Mouse (Mus musculus) CD4-positive, CD25-positive, alpha-beta regulatory T cell, adult 2 months (primary cell): ENCODE data around the gene Arl2.
"Not testable (repeated sequence)": the region's sequence is repeated elsewhere in the genome, so short reads cannot be mapped to it uniquely, and the experiment has no call there.

Experiments used
- DNase-seq: peaks from one replicate; pipeline ENCODE4 v3.0.0-alpha.2; 2012; ENCODE audit warnings: low read depth, low spot score

Gene Arl2

DNA sequence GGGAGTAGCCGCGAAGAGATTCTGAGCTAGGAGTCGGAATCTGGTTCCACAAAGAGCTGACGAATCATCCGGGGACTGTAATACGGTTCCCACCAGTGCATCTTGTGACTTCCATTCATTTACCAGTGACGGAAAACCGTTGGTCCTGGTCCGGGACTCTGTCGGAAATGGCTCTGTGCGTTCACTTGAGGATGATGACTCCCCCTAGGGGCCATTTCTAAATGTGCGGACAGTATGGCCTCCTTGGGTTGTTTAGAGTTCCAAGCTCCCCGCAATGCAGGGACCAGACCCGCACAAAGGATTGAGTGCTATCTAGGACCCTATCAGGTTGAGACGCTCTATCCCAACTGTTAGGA is at the start of gene Arl2:
TSS of gene Arl2 (minus strand) at position 155 of the 356 bp plus-strand sequence.
- peak; percentile 91 for DNase-seq

DNA sequence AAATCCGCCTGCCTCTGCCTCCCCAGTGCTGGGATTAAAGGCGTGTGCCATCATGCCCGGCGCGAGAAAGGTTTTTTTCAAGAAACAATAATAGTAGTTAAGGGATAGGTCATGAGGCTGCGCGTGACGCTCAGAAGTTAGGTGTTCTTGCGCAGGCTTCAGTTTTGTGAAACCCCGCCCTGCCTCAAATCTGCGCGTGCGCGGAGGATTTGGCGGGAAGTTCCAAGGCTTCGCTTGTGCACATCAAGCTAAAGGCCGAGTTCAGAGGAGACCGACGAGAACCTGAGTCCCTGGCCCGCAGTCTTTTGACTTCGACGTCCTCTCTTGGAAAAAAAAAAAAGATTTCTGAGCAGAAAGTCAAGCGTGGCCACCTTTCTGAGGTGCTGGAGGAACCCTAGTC is 42.8 kb upstream of the Arl2 start, which contains the start of gene Majin:
TSS of gene Majin (plus strand) at position 258 of the 400 bp plus-strand sequence.
- DNase-seq = no peak

DNA sequence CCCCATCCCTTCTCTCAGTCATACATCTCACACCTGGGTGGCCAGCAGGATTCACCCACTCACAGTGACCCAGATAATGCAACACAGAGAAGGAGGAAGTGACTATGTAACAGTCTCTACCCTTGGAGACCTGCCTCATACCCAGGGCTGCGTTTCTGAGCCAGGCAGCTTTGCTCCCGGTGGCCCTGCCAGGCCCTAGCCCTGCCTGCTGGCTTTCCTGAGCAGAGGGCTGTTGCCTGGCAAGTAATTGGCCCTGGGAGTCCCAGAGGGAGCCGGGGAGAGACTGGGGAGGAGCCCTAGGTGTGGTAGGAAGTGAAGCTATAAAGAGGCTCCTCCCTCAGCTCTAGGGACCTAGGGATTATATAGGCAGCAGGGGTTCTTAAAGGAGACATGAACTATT is 41.2 kb upstream of the Arl2 start:
- no peak for DNase-seq

DNA sequence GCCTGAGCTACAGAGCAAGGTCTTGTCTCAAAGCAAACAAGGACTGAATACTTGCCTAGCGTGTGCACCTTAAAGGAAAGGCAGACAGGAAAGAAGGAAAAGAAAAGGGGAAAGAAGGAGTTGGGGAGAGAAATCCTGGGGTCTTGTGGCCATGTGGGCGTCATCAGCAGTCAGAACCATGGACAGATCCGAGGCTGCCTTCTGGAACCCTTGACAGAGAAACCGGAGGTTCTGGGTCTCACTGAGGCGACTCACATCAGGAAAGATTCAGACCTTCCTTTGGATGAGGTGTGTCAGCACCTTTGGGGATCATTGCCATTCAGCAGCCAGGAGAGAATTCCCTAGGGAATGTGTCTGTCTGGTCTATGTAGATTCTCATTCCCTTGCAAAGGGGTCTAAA is 40.3 kb upstream of the Arl2 start:
- no peak for DNase-seq

DNA sequence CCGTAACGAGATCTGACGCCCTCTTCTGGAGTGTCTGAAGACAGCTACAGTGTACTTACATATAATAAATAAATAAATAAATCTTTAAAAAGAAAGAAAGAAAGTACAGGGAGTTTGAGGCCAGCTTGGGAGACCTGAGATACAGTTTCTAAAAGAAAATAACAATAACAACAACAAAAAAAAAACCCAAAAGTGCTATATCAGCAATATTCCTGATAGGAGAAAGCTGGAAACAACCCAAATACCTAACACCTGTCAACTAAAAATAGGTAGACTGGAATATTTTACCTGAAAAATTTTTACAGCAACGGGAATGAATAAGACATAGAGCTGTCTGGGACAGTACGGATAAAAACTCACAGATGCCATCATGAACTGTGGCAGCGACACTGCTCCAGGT is 37.4 kb upstream of the Arl2 start:
- DNase-seq = no peak

DNA sequence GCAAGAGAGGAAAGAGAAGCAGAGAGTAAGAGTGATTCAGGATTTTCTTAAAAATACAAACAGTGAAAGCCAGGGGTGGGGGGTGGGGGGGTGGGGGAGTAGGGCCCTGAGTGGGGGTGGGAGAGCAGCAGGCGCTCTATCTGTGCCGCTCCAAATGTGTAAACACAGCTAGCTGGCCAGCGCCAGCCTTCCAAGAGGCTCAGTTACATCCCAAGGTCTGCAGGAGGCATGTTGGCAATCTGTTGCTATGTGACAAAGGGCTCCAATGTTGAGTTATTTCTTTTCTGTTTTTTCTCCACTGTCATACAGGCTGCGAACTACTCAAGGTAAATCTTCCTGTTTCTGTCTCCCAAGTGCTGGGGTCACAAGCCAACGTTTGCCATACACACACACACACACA is 33.4 kb upstream of the Arl2 start:
- no peak for DNase-seq

DNA sequence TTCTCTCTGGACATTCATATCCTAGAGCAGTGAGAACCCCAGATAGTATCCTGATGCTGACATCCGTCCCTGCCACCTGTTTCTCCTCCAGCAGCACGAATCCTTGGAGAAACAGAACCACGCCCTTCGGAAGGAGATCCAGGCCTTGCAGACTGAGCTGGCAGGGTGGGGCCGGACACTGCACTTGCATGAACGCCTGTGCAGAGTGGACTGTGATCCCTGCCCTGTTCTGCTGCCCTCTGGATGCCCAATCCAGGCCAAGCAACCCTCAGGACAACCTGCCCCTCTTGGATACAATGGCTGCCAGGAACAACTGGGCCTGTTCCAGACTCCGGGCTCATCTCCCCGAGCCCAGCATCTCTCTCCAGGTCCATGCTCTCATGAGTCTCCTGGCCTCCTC is 29.9 kb upstream of the Arl2 start:
- DNase-seq = no peak

DNA sequence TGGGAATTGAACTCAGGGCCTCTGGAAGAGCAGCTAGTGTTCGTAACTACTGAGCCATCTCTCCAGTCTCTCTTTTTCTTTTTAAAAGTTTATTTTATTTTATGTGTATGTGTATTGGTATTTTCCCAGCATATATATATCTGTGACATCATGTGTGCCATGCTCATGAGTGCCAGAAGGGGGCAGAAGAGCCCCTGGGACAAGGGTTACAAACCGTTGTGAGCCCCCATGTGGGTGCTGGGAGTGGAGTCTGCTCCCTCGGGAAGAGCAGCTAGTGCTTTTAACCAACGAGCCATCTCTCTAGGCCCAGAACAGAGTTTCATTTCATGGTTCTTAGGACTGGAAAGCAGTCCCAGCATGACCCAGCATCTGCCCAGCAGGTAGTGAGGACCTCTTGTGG is 25.4 kb upstream of the Arl2 start:
- peak; percentile 9 for DNase-seq

DNA sequence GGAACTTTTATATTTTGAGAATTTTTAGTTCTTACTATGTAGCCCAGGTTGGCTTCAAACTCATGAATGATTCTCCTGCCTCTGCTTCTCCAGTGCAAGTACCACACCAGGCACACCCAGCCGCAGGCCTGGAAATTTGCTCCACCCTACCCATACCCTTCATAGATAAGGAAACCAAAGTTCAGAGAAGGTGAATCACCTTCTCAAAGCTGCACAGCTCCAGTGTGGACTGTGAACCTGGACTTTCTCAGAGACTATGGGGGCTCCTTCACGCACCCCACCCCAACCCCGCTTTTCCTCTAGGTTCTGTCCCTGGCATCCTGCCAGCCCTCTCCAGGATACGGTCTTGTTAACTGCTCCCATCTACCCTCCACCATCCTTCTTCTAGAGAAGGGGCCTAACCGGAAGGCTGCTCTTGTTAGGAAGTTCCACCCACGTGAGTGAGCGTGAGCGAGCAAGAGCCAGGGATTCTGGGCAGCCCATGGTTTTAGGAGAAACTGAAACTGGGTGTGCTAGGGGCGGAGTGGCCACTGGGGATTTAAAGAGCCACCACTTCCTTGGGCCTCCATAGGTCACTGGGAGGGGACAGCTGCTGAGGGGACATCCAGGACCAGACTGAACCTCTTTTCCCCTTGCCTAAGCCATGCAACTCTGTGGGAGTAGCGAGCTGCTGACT is 22.7 kb upstream of the Arl2 start:
- DNase-seq = no peak

DNA sequence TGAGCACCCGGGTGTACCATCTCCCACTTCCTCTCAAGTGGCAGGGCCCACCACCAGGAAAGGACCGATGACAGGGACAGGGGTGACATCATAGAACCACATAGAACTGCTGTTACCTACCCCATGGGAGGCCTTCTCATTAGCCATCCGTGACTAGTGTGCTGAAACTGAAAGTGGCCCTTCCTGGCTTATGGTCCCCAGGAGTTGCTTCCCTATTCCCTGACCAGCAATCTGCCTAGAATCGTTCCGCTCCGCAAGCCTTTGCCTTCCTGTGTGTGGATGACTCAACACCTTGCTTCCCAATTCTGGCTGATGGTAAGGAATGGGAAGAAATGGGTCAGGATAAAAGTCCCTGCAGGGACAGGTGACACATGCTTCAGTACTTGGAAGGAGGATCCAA is 15.9 kb upstream of the Arl2 start:
- DNase-seq = no peak

DNA sequence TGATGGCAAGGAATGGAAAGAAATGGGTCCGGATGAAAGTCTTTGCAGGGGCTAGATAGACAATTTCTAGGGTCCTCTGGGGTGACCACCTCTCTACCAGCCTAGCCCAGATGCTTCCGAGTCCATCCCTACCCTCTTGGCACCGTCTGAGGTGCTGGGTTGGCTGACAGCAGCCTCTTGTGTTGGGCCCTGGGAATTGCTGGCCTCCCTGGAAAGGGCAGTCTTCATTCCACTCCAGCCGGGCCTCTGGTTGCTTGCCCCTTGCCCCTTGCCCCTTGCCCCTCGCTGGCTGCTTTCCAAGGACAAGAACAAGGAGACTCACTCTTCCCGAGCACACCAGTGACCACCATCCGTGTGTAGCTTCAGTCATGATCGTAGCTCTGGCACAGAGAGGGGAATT is 15.0 kb upstream of the Arl2 start:
- no peak for DNase-seq

DNA sequence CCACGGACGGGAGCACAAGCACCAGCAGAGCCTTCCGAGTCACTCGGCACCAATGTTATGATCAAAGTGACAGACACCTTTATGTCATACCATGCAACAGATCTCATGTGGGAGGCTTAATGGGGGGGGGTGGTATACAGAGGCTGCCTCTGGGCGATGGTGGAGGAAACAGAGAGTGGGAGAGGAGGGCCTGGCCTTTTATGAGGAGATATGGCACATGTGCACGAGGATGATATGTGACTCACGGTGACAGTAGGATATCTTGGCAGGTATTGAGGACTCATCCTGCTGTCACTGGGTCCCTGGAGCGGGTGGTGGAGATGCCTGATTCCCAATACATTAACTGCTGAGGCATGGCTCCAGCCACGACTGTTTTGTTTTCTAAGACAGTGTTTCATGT is 13.8 kb upstream of the Arl2 start:
- no peak for DNase-seq

DNA sequence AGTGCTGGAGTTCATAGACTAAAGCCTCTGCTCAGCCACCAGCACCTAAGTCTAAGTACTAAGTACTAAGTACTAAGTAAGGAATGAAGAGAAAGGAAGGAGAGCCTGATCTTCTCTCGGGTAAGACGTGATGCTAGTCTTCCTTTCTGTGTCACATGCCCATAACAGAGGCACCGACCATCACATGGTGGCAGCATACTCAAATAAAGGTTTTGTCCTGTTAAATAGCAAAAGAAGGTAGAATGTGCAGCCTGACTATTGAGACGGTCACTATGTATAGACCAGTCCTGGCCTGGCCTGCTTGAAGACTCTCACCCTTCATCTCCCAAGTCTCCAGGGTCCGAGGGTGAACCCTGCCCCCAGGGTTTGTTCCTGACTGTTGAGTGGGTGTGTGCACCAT is 3.5 kb upstream of the Arl2 start:
- DNase-seq = no peak

DNA sequence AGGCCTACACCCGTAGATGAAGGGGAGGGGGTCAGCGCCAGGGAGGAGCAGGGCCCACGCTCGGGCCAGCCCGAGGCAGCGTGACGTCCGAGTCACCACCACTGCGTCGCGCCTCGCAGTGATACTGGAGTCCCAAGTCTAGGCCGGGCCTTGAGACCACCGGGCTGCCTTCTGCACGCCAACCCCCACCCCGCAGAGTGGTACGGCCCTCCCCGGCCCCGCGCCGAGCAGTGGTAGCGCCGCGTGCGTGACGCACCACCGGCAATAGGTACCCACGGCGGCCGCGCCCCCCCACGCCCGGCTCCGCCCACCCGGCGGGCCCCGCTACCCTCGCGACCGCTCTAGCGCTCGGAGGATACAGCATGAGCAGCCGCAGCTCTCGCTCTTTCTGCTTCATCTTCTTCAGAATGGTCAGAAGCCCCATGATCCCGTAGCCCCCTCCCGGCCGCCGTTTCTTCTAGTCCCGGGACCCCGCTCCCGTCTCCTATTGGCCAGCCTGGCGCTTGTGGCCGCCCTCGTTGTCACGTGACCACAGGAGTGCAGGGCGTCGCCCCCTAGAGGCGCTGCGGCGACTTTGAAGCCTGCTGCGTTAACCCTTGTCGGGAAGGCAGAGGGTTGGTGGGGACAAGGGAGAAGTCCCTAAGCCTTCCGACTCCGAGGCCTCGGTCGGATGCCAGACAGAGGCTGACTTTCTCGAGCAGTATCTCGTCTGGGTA is 512 bp downstream of the Arl2 start, which contains the start of gene Batf2:
TSS of gene Batf2 (plus strand) at position 306 of the 716 bp plus-strand sequence.
- DNase-seq = peak; percentile 97

DNA sequence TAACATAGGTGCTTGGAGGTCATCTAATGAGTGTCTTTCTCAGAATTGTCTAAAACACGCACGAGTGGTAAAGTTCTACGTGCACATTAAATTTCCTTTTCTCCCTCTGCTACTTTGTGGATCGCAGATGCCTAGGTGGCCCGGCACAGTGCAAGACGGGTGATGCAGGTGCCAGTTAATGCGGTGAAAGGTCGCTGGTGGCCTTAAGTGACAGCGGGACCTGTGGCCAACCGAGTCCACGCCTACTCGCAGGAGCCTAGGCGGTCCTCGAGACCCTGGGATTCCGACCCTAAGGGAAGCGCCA is 1.0 kb downstream of the Arl2 start:
- DNase-seq = no peak

DNA sequence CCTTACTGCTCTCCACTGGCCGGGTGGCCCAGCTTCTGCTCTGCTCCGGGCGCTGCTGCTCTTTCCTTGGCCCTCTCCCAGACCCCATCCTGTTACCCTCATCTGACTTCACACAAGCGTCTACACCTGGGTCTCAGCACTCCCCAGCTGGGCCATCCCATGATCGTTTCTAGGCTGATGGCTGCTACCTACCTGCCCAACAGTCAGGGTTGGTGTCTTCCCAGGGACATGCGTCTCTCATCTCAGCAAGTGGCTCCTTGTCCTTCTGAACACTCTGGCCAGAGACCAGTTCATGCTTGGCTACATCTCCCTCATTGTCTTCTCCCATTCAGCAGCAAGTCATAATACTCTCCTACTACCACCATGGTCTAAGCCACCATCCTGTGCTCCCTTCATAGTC is 1.6 kb downstream of the Arl2 start:
- no peak for DNase-seq

DNA sequence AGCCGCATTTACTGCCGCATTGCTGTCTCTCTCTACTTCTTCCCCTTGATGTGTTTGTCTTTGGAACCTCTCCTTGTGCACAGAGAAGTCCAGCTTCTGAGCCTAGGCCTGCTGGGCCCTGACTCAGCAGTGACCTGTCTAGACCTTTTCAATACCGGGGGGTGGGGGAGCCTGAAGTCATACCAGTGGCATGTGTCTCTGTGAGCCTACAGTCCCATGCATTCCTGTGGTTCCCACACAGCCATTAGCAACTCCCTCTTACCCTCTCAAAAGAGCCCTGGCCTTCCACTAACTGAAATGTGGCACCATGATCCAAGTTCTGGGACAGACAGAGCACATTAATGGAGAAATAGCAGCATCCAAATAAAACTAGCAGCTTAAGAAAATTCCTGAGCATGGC is 5.0 kb downstream of the Arl2 start:
- DNase-seq = no peak

DNA sequence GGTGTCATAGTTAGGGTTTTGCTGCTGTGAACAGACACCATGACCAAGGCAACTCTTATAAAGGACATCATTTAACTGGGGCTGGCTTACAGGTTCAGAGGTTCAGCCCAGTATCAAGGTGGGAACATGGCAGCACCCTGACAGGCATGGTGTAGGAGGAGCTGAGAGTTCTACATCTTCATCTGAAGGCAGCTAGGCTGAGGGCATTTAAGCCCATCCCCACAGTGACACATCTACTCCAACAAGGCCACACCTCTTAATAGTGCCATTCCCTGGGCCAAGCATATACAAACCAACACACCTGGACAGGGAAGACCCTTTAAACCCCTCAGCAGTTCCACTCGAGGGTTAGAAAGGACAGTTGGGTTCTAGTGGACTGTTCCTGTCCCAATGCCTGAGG is 8.2 kb downstream of the Arl2 start:
- DNase-seq = not testable (repeated sequence)

DNA sequence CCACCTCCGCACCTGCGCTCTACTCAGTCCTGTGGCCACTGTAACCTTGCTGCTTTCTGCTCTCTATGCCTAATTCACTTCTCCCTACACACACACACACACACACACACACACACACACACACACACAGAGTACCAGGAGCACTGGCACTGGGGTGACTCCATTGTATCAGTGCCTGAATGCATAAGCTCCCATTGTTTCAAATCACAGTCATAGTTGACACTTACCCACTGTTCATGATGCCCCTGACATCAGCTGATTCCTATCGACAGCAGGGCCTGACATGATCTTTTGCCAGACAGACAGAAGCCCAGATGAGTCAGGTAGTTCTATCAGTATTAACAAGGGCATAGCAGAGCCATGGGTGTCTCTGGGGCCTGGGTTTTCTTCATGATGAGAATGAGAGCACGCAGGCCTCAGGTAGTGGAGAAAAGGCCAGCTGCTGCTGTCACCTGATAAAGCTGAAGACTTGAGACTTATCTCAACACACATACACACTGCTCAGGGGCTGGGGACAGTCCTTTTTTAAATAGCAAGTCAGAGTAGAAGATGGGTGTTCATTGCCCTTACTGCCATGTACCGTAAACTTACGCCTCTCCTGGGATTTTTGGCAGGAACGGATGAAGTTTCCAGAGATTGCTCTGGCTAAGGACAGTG is 9.0 kb downstream of the Arl2 start:
- DNase-seq = no peak

DNA sequence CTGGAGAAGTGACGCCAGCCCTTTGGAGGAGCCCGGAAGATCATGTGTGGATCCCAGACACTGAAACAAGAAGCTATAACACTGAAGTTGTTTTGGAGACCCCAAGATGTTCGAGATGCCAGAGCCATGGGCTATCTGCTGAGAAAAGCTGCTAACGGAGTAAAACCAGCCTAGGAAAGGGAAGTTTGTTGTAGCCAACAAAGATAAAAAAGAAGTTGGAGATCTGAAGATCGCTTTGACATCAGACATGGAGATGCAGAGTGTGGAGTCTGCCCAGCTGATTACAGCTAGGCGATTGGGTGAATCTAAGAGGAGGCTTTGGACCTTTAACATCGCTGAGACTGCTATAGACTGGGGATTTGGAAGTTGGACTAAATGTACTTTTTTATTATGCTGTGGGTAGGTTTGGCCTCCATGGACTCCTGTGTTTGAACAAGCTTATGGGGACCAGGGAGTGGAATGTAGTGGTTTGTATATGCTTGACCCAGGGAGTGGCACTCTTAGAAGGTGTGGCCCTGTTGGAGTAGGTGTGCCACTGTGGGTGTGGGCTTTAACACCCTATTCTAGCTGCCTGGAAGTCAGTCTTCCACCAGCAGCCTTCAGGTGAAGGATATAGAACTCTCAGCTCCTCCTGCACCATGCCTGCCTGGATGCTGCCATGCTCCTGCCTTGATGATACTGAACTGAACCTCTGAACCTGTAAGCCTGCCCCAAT is 10.8 kb downstream of the Arl2 start:
- not testable (repeated sequence) for DNase-seq

DNA sequence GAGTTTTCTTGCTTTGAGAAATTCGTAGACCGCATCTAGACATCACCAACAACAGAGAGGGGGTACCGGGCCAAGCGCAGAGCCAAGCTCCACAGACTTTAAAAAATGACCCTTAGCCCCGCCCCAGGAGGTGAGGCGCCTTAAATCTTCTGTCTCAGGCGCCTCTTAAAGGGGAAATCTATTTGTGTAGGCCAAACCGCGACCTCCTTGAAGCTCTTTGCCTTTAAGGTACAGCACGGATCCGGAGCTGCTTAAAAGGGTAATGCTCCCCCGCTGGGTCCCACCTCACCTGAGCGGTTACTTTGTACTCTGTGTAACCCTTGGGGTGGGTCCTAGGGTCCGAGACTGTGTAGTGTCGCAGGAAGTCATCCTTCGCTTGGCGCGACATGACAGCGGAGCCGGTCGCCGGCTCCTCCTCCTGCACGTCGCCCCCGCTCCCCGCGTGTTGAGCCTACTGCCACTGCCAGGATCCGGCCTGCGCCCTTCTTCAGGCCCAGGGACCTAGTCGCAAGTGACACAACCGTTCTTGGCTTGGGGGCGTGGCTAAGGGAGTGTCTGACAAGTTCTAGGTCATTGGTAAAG is 13.5 kb downstream of the Arl2 start, which contains the start of gene Snx15:
TSS of gene Snx15 (minus strand) at position 545 of the 582 bp plus-strand sequence.
- peak; percentile 98 for DNase-seq
